Mouse (Mus musculus) CH12.LX (cell line): ENCODE data around the gene Ctnnd2. TPM values are rescaled to one million over a fixed set of nuclear protein-coding genes. Genes with fewer than 3 reads are reported as not detected.

Experiments used
- DNase-seq: peaks from one replicate; pipeline ENCODE4 v3.0.0-alpha.2; 2013; ENCODE audit errors: extremely low read depth
- H3K27ac ChIP-seq: 2 replicates; pipeline ENCODE4 v1.5.1; 2012; ENCODE audit warnings: low read depth, mild to moderate bottlenecking, control low read depth, moderate library complexity; ENCODE audit not compliant: insufficient read depth
- H3K27me3 ChIP-seq: replicated peaks from 2 replicates; pipeline ENCODE3; 2012; ENCODE audit warnings: inconsistent platforms
- H3K36me3 ChIP-seq, 2 experiments: replicated peaks in 1 of 2; 2 replicates each; pipeline versions ENCODE3 to v1.6.1; 2012; ENCODE audit warnings: inconsistent platforms in 1 of 2, low read length in 1 of 2, mild to moderate bottlenecking in 1 of 2, mixed read lengths in 1 of 2, moderate library complexity in 1 of 2; ENCODE audit not compliant: control insufficient read depth in 1 of 2, insufficient read depth in 1 of 2
- H3K4me1 ChIP-seq, 2 experiments: 2 replicates each; pipeline ENCODE4 v1.6.1; 2012; ENCODE audit warnings: inconsistent platforms in 1 of 2, moderate library complexity in 1 of 2; ENCODE audit not compliant: insufficient read depth in 2 of 2, control insufficient read depth in 1 of 2
- H3K4me2 ChIP-seq: 2 replicates; pipeline ENCODE4 v1.6.1; 2012; ENCODE audit warnings: low read depth, mild to moderate bottlenecking, control low read depth; ENCODE audit not compliant: poor library complexity, insufficient read depth, severe bottlenecking
- H3K4me3 ChIP-seq, 3 experiments: fragments of 150-350 bp in 1 of 3; sonication (generic) in 1 of 3; replicated peaks in 1 of 3; 2 replicates each; pipeline versions ENCODE3 to v1.5.1; 2011 to 2012; ENCODE audit warnings: low read depth in 2 of 3, low read length in 2 of 3, mild to moderate bottlenecking in 2 of 3, moderate library complexity in 2 of 3, control low read depth in 1 of 3, improper control_type of control experiment in 1 of 3, inconsistent platforms in 1 of 3, mixed read lengths in 1 of 3; ENCODE audit not compliant: poor library complexity in 1 of 3
- H3K79me2 ChIP-seq: replicated peaks from 2 replicates; pipeline ENCODE4 v1.6.1; 2012; ENCODE audit warnings: mild to moderate bottlenecking, moderate library complexity; ENCODE audit not compliant: control insufficient read depth, poor library complexity, insufficient read depth, severe bottlenecking; ENCODE audit errors: extremely low read depth
- H3K9ac ChIP-seq: 2 replicates; pipeline ENCODE4 v1.6.1; 2012; ENCODE audit warnings: low read depth, mild to moderate bottlenecking, control low read depth, moderate library complexity; ENCODE audit not compliant: insufficient read depth
- H3K9me3 ChIP-seq: replicated peaks from 2 replicates; pipeline ENCODE3; 2012; ENCODE audit warnings: low read length, inconsistent platforms, mixed read lengths
- BHLHE40 ChIP-seq: IDR thresholded peaks from 2 replicates; pipeline ENCODE4 v1.6.1; 2011; ENCODE audit warnings: mild to moderate bottlenecking, low read depth, low read length, improper control_type of control experiment
- CTCF ChIP-seq, 2 experiments: IDR thresholded peaks in 1 of 2; conservative IDR thresholded peaks in 1 of 2; 2 replicates each; pipeline ENCODE4 v1.5.1; 2011 to 2012; ENCODE audit warnings: low read depth in 2 of 2, low read length in 2 of 2, improper control_type of control experiment in 1 of 2, inconsistent platforms in 1 of 2, mild to moderate bottlenecking in 1 of 2, moderate library complexity in 1 of 2
- ELF1 ChIP-seq: IDR thresholded peaks from 2 replicates; pipeline ENCODE4 v1.6.1; 2014; ENCODE audit warnings: low read depth, mild to moderate bottlenecking, inconsistent platforms, low read length, improper control_type of control experiment
- EP300 ChIP-seq: IDR thresholded peaks from 2 replicates; pipeline ENCODE4 v1.6.1; 2011; ENCODE audit warnings: low read length, improper control_type of control experiment
- ETS1 ChIP-seq: conservative IDR thresholded peaks from 2 replicates; pipeline ENCODE4 v1.6.1; 2012; ENCODE audit warnings: low read depth, mild to moderate bottlenecking, inconsistent platforms, low read length, improper control_type of control experiment, moderate library complexity
- HCFC1 ChIP-seq: IDR thresholded peaks from 2 replicates; pipeline ENCODE4 v1.6.1; 2012; ENCODE audit warnings: low read depth, mild to moderate bottlenecking, inconsistent platforms, low read length, improper control_type of control experiment
- IRF4 ChIP-seq: IDR thresholded peaks from 2 replicates; pipeline ENCODE4 v1.6.1; 2014; ENCODE audit warnings: low read depth, mild to moderate bottlenecking, inconsistent platforms, low read length, improper control_type of control experiment
- JUND ChIP-seq: conservative IDR thresholded peaks from 2 replicates; pipeline ENCODE4 v1.6.1; 2011; ENCODE audit warnings: low read depth, low read length, improper control_type of control experiment
- KAT2A ChIP-seq: IDR thresholded peaks from 2 replicates; pipeline ENCODE4 v1.6.1; 2012; ENCODE audit warnings: low read length, improper control_type of control experiment, inconsistent platforms; ENCODE audit not compliant: insufficient replicate concordance
- MAZ ChIP-seq: IDR thresholded peaks from 2 replicates; pipeline ENCODE4 v1.6.1; 2012; ENCODE audit warnings: low read depth, mild to moderate bottlenecking, inconsistent platforms, low read length, improper control_type of control experiment, moderate library complexity
- MXI1 ChIP-seq: IDR thresholded peaks from 2 replicates; pipeline ENCODE4 v1.6.1; 2011; ENCODE audit warnings: mild to moderate bottlenecking, low read depth, low read length, improper control_type of control experiment
- NRF1 ChIP-seq: IDR thresholded peaks from 2 replicates; pipeline ENCODE4 v1.6.1; 2014; ENCODE audit warnings: low read depth, mild to moderate bottlenecking, inconsistent platforms, low read length, improper control_type of control experiment, moderate library complexity
- PAX5 ChIP-seq: IDR thresholded peaks from 2 replicates; pipeline ENCODE4 v1.6.1; 2012; ENCODE audit warnings: low read length, inconsistent platforms, mixed read lengths
- POLR2A ChIP-seq: IDR thresholded peaks from 2 replicates; pipeline ENCODE4 v1.6.1; 2011; ENCODE audit warnings: low read depth, mild to moderate bottlenecking, improper control_type of control experiment, low read length
- POLR2AphosphoS2 ChIP-seq: IDR thresholded peaks from 2 replicates; pipeline ENCODE4 v1.6.1; 2011; ENCODE audit warnings: low read depth, low read length, improper control_type of control experiment
- RAD21 ChIP-seq: IDR thresholded peaks from 2 replicates; pipeline ENCODE4 v1.6.1; 2011; ENCODE audit warnings: low read depth, mild to moderate bottlenecking, low read length, improper control_type of control experiment, moderate library complexity
- UBTF ChIP-seq: IDR thresholded peaks from 2 replicates; pipeline ENCODE4 v1.6.1; 2012; ENCODE audit warnings: low read depth, mild to moderate bottlenecking, inconsistent platforms, low read length, improper control_type of control experiment, moderate library complexity
- USF1 ChIP-seq: IDR thresholded peaks from 2 replicates; pipeline ENCODE4 v1.6.1; 2014; ENCODE audit warnings: low read depth, mild to moderate bottlenecking, inconsistent platforms, low read length, improper control_type of control experiment
- USF2 ChIP-seq: conservative IDR thresholded peaks from 2 replicates; pipeline ENCODE4 v1.6.1; 2011; ENCODE audit warnings: low read depth, low read length, improper control_type of control experiment
- ZC3H11A ChIP-seq: IDR thresholded peaks from 2 replicates; pipeline ENCODE4 v1.6.1; 2012; ENCODE audit warnings: low read depth, mild to moderate bottlenecking, inconsistent platforms, low read length, improper control_type of control experiment
- ZKSCAN1 ChIP-seq: IDR thresholded peaks from 2 replicates; pipeline ENCODE4 v1.6.1; 2012; ENCODE audit warnings: low read depth, inconsistent platforms, low read length, improper control_type of control experiment, borderline replicate concordance
- dilution Hi-C: fragments of 300-500 bp; cut with MboI; formaldehyde crosslinking; loops from 2 replicates; pipeline ENCODE4 v1.14.3; 2020; ENCODE audit warnings: low sequenced_read_pairs; ENCODE audit not compliant: extremely low pct_unique_long_range_greater_than_20kb, extremely low pct_ligation_motif_present
- in situ Hi-C: fragments of 300-500 bp; cut with MboI; formaldehyde crosslinking; loops from 3 replicates; pipeline ENCODE4 v1.14.3; 2019; ENCODE audit warnings: low sequenced_read_pairs, low pct_ligation_motif_present, low pct_unique_long_range_greater_than_20kb, mixed read lengths
- polyA plus RNA-seq: library from polyadenylated mRNA; unstranded; fragments of >175 nt; gene quantifications from 2 replicates; pipeline ENCODE4 v1.2.1, GENCODE M21; 2012; ENCODE audit warnings: low read depth; ENCODE audit not compliant: insufficient read length
- total RNA-seq, 2 experiments: library from RNA; depleted of rRNA; stranded (reverse); fragments of 300-350 nt in 1 of 2; fragments of >200 nt in 1 of 2; gene quantifications; 2 replicates each; pipeline ENCODE4 v1.2.3; 2012 to 2014

Gene Ctnnd2
- total and polyA plus RNA-seq, 3 experiments: 0.23 TPM; not detected in 2

DNA sequence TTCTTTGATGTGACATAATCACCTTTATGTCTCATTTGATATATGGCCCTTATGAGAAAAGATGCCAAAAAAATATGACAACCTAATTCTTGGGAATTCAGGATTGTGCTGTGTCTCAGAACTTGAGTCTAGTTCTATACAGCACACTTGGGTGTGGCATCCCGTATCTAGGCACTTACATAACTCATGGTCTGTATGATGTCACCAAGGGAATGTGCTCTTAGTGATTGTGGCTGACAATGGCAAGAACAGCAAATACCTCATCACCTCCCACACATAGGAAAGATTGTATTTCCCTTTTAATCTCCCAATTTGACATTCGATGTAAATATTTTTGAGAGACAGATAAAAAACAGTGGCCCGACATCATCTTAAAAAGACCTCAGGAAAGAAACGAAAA, 509.5 kb downstream of the Ctnnd2 start:
- Histone ChIP-seq H3K4me2 (no peak overlapping the region), H3K4me1 (peaks cover 0 to 5% of the 10 kb centered on the region in 2 experiments; a peak in 2 of 4 replicates), H3K27me3 (no peaks in the 10 kb centered on the region), H3K9me3 (no peaks in the 10 kb centered on the region), H3K79me2 (no peaks in the 10 kb centered on the region), H3K4me3 (no peak overlapping the region), H3K36me3 (no peaks in the 10 kb centered on the region), H3K9ac (no peak overlapping the region), H3K27ac (no peak overlapping the region)
- dilution Hi-C loops: no loop called here
- TF ChIP-seq USF2 (no peak), KAT2A (no peak), CTCF (conservative IDR thresholded peaks at IDR 0.05 in 1 of 2, IDR thresholded peaks at IDR 0.05 in 1 of 2; ENCODE audit: low read depth in 2 of 2, low read length in 2 of 2) (no peak), MAZ (no peak), PAX5 (no peak), HCFC1 (no peak), EP300 (no peak), ZKSCAN1 (no peak)
- no peak for DNase-seq
- in situ Hi-C loops: no loop called here

- no peak for DNase-seq
- Histone ChIP-seq H3K4me2 (no peak overlapping the region), H3K27me3 (no peaks in the 10 kb centered on the region), H3K36me3 (no peaks in the 10 kb centered on the region), H3K9ac (no peak overlapping the region), H3K4me1 (peaks cover 0 to 5% of the 10 kb centered on the region in 2 experiments; a peak in 2 of 4 replicates), H3K9me3 (no peaks in the 10 kb centered on the region), H3K27ac (no peak overlapping the region), H3K4me3 (no peak overlapping the region), H3K79me2 (no peaks in the 10 kb centered on the region)
- dilution Hi-C loops: no loop called here
- in situ Hi-C loops: no loop called here
- TF ChIP-seq PAX5: no peak
- TF ChIP-seq IRF4: no peak
- no peak for TF ChIP-seq BHLHE40
- TF ChIP-seq UBTF: no peak
- TF ChIP-seq EP300: no peak
- TF ChIP-seq RAD21: no peak
- no peak for TF ChIP-seq USF2
- no peak for TF ChIP-seq ETS1
- TF ChIP-seq ELF1: no peak
- no peak for TF ChIP-seq USF1
- TF ChIP-seq NRF1: no peak
- TF ChIP-seq POLR2A: no peak
- no peak for TF ChIP-seq ZC3H11A
- no peak for TF ChIP-seq POLR2AphosphoS2
- TF ChIP-seq JUND: no peak
- TF ChIP-seq MXI1: no peak
Observed at GRCm38 (mm10) chr15:30682360-30683119, 510.1 kb downstream of the Ctnnd2 start.
